Mouse (Mus musculus): ENCODE measurements around the gene Cyp2d22.

DNA sequence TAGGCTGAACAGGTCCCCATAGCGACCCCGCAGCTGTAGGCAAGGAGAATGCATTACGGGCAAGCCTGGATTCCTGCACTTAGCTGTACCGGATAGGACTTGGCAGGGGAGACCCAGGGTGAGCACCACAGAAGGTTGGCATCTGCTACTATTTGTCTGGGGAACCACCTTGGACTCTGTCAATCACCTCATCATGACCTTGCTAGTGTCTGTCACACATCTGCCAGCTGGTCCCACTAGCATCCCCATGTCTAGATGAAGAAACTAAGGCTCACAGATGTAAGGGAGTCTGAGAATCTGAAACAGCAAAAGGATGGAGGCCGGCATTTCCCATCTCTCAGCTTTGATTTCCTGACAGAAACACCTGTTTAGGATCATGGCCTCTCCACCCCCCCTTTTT lies 5.6 kb downstream of the Cyp2d22 start:
- TF ChIP-seq GATA1 (IDR thresholded peaks at IDR 0.05; ENCODE audit: borderline replicate concordance, low read length): no peak
- no peak for TF ChIP-seq FLI1 (IDR thresholded peaks at IDR 0.05; ENCODE audit: low read length)

Measured in megakaryocyte, embryonic 14.5 days (primary cell).